Mouse (Mus musculus): Measurements from ENCODE around the gene Tgfbi. TPM values are rescaled to one million over a fixed set of nuclear protein-coding genes. Genes with fewer than 3 reads are reported as not detected.

The Tgfbi gene
- total RNA-seq, 2 experiments from 2014 or later = 21.1 to 25.9 TPM

- DNase-seq = no peak
- intact Hi-C loops (cut with DNase I) = no loop called here
These were observed 12.0 kb upstream of the Tgfbi start for GRCm38 (mm10) chr13:56597296-56597695.

- intact Hi-C loops (cut with DNase I) = loop anchor here (2.0 kb wide), 1 partner anchor 15 kb away; no protein-coding TSS in a partner anchor
- peak; percentile 57 to 64 for DNase-seq
These were observed 11.3 kb upstream of the Tgfbi start for GRCm38 (mm10) chr13:56597831-56598612.

- intact Hi-C loops (cut with DNase I) = loop anchor here (2.0 kb wide), 1 partner anchor 13 kb away; no protein-coding TSS in a partner anchor
- no peak for DNase-seq
These were observed 9.8 kb upstream of the Tgfbi start for GRCm38 (mm10) chr13:56599511-56599910.

GRCm38 (mm10) chr13:56600216-56600890 lies 9.0 kb upstream of the Tgfbi start:
- peak; percentile 76 to 79 for DNase-seq
- intact Hi-C loops (cut with DNase I) = no loop called here

- DNase-seq = peak; percentile 42 to 51
- intact Hi-C loops (cut with DNase I) = no loop called here
These were observed 8.1 kb upstream of the Tgfbi start for GRCm38 (mm10) chr13:56601199-56601598.

GRCm38 (mm10) chr13:56605503-56605902 lies 3.8 kb upstream of the Tgfbi start:
- intact Hi-C loops (cut with DNase I) = no loop called here
- no peak for DNase-seq

GRCm38 (mm10) chr13:56606724-56607123 lies 2.6 kb upstream of the Tgfbi start:
- intact Hi-C loops (cut with DNase I) = no loop called here
- no peak for DNase-seq

GRCm38 (mm10) chr13:56607225-56607624 lies 2.1 kb upstream of the Tgfbi start:
- DNase-seq = no peak
- intact Hi-C loops (cut with DNase I) = no loop called here

- intact Hi-C loops (cut with DNase I) = no loop called here
- no peak for DNase-seq
These were observed 1.5 kb upstream of the Tgfbi start for GRCm38 (mm10) chr13:56607846-56608245.

GRCm38 (mm10) chr13:56611129-56611528 lies 1.8 kb downstream of the Tgfbi start:
- intact Hi-C loops (cut with DNase I) = no loop called here

GRCm38 (mm10) chr13:56611741-56612140 lies 2.4 kb downstream of the Tgfbi start:
- intact Hi-C loops (cut with DNase I) = loop anchor here (2.0 kb wide), 3 partner anchors 13 to 37 kb away; no protein-coding TSS in a partner anchor
- DNase-seq = no peak

More at GRCm38 (mm10) chr13:56611129-56611528, 1.8 kb downstream of the Tgfbi start:
- DNase-seq = no peak

GRCm38 (mm10) chr13:56612331-56612730 lies 3.0 kb downstream of the Tgfbi start:
- intact Hi-C loops (cut with DNase I) = loop anchor here (2.0 kb wide), 3 partner anchors 14 to 38 kb away; no protein-coding TSS in a partner anchor
- DNase-seq = no peak

- DNase-seq = peak in 1 of 2 experiments; percentile 63
- intact Hi-C loops (cut with DNase I) = loop anchor here (2.0 kb wide), 3 partner anchors 15 to 39 kb away; no protein-coding TSS in a partner anchor
These were observed 4.2 kb downstream of the Tgfbi start for GRCm38 (mm10) chr13:56613366-56613998.

GRCm38 (mm10) chr13:56614768-56615167 lies 5.4 kb downstream of the Tgfbi start:
- intact Hi-C loops (cut with DNase I) = no loop called here
- no peak for DNase-seq

GRCm38 (mm10) chr13:56615223-56615622 lies 5.9 kb downstream of the Tgfbi start:
- intact Hi-C loops (cut with DNase I) = no loop called here
- DNase-seq = no peak

GRCm38 (mm10) chr13:56615864-56616263 lies 6.5 kb downstream of the Tgfbi start:
- no peak for DNase-seq
- intact Hi-C loops (cut with DNase I) = loop anchor here (2.0 kb wide), 1 partner anchor 27 kb away; no protein-coding TSS in a partner anchor

- no peak for DNase-seq
- intact Hi-C loops (cut with DNase I) = loop anchor here (2.0 kb wide), 1 partner anchor 26 kb away; no protein-coding TSS in a partner anchor
These were observed 7.1 kb downstream of the Tgfbi start for GRCm38 (mm10) chr13:56616386-56616785.

- no peak for DNase-seq
- intact Hi-C loops (cut with DNase I) = loop anchor here (2.0 kb wide), 1 partner anchor 26 kb away; no protein-coding TSS in a partner anchor
These were observed 7.9 kb downstream of the Tgfbi start for GRCm38 (mm10) chr13:56617197-56617596.

- no peak for DNase-seq
- intact Hi-C loops (cut with DNase I) = no loop called here
These were observed 13.0 kb downstream of the Tgfbi start for GRCm38 (mm10) chr13:56622201-56622757.

GRCm38 (mm10) chr13:56626524-56626923 lies 17.2 kb downstream of the Tgfbi start:
- intact Hi-C loops (cut with DNase I) = no loop called here
- peak in 1 of 2 experiments; percentile 28 for DNase-seq
